Mouse (Mus musculus) C2C12 (cell line): ENCODE measurements at regions not wholly inside any gene's neighbourhood (a gene's known extent, or its start where the extent isn't known, plus 50 kb on each side); places are given as distances from the start of the nearest gene placed in this dataset.

Experiments
- CEBPB ChIP-seq: IDR thresholded peaks from one replicate; pipeline ENCODE4 v1.6.1; 2011; ENCODE audit warnings: low read depth, mild to moderate bottlenecking, control low read depth, moderate library complexity
- CTCF ChIP-seq: IDR thresholded peaks from one replicate; pipeline ENCODE4 v1.5.1; 2011; ENCODE audit not compliant: control insufficient read depth, insufficient read depth, insufficient read length
- FOSL1 ChIP-seq: IDR thresholded peaks from one replicate; pipeline ENCODE4 v1.8.0; 2011; ENCODE audit warnings: mild to moderate bottlenecking, low read length; ENCODE audit not compliant: poor library complexity, insufficient read depth, severe bottlenecking
- MAX ChIP-seq: IDR thresholded peaks from one replicate; pipeline ENCODE4 v1.6.1; 2011; ENCODE audit warnings: mild to moderate bottlenecking, control low read depth
- MYOD1 ChIP-seq: IDR thresholded peaks from one replicate; pipeline ENCODE4 v1.6.1; 2011; ENCODE audit warnings: low read depth; ENCODE audit not compliant: control insufficient read depth, insufficient read length
- MYOG ChIP-seq: IDR thresholded peaks from one replicate; pipeline ENCODE4 v1.6.1; 2011; ENCODE audit not compliant: control insufficient read depth, insufficient read length; ENCODE audit errors: extremely low read depth
- USF1 ChIP-seq: IDR thresholded peaks from one replicate; pipeline ENCODE4 v1.6.1; 2011; ENCODE audit warnings: low read depth, mild to moderate bottlenecking, control low read depth, moderate library complexity

- no peak for TF ChIP-seq CTCF
- TF ChIP-seq MAX = no peak
- TF ChIP-seq CEBPB = no peak
- no peak for TF ChIP-seq USF1
- TF ChIP-seq MYOG = no peak
- TF ChIP-seq MYOD1 = no peak
- no peak for TF ChIP-seq FOSL1
Measured at GRCm38 (mm10) chr16:97270417-97271133, 86.0 kb upstream of the Bace2 start.
